Mouse (Mus musculus): Measurements from ENCODE around the gene Pfdn6.

The Pfdn6 gene

DNA sequence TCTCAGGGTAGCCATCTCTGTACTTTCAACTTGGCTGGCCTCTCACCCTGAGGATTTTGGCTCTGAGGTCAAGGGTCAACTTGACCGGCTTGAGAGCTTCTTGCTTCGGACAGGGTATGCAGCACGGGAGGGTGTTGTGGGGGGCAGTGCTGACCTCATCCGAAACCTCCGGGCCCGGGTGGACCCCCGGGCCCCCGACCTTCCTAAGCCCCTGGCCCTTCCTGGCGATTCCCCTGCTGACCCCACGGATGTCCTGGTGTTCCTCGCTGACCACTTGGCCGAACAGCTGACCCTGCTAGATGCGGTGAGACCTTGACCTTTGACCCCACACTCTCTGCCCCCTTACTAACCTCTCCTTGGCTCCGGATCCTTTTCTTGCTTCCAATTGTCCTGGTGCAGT is 7.7 kb downstream of the Pfdn6 start:
- no peak for DNase-seq (ENCODE audit: extremely low spot score, low spot score)

DNA sequence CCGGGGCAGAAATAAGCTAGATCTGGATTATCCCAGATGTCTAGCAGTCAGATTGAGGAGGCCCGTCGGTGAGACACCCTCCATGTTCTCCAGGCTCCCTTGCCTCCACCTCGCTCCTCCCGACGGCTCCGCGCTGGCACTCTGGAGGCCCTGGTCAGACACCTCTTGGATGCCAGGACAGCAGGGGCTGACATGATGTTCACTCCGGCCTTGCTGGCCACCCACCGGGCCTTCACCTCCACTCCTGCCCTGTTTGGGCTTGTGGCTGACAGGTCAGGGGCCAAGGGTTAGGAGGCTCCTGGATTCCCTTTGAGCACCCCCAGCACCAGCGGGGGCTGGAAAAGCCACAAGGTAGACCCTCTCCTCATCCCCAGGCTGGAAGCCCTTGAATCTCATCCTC is 8.2 kb downstream of the Pfdn6 start:
- DNase-seq (ENCODE audit: extremely low spot score, low spot score): no peak

DNA sequence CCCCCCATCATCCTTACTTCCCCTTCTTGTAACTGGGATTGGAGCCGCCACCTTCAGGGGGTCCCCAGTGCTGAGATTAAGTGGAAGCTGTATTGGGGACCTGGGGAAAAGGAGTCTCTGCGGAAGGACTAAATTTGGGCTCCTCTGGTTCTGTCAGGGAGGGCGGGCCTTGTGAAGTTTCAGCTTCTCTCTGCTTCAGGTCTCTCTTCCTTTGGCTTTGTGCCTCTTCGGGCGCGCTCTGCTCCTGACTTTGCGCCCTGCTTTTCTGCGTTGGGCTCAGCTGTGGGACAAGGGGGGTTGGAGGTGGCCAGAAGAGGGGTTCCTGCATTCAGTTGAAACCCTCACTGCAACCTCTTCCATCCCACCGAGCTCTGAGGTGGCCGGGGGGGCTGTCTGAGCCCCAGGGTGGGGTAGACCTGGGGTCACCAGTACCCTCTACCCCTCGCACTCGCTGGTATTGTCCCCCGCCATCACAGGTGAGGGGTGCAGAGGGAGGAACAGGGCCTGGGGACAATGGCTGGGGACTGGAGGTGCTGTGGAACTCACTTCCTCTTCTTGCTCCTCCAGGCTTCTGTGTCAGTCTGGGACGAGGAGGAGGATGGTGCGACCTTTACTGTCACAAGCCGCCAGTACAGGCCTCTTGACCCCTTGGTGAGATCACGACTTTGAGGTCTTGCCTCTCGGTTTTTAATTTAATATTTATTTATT is 8.8 kb downstream of the Pfdn6 start:
- no peak for DNase-seq (ENCODE audit: extremely low spot score, low spot score)

DNA sequence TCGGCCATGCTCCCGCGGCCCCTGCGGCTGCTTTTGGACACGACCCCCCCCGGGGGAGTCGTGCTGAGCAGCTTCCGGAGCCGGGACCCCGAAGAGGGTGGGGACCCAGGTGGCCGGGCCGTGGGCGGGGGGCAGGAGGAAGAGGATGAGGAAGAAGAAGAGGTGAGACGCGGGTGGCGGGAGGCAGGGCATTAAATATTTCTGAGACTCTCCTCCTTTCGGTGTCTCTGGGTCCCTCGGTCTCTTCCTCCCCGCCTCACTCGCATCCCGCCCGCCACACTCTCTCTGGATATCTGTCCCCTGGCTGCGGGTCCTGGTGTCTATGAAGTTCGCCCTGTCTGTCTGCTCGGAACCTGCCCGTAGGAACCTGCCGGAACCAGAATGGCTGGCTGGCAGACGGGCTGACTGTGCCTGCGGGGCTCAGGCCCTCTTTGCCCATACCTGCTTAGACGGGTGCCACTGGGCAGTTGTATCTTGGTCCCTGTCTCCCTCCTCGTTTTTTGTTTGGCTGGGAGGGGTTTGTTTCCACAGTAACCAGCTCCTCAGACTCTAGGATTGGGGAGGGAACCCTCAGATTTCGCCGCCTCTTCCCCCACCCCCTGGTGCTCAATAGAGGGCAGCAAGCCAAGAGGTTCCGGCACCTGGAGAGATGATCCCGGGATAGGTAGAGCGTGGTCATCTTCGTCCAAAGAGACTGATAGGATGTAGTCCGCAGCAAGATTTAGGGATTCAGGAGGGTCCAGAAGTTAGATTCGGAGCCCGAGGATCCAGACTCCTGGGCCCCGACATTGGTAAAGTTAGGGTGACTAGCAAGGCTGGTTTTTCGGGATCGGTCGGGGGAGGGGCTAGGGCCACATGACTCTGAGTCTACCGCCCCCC is 9.6 kb downstream of the Pfdn6 start:
- DNase-seq (ENCODE audit: extremely low spot score, low spot score): peak; percentile 54

DNA sequence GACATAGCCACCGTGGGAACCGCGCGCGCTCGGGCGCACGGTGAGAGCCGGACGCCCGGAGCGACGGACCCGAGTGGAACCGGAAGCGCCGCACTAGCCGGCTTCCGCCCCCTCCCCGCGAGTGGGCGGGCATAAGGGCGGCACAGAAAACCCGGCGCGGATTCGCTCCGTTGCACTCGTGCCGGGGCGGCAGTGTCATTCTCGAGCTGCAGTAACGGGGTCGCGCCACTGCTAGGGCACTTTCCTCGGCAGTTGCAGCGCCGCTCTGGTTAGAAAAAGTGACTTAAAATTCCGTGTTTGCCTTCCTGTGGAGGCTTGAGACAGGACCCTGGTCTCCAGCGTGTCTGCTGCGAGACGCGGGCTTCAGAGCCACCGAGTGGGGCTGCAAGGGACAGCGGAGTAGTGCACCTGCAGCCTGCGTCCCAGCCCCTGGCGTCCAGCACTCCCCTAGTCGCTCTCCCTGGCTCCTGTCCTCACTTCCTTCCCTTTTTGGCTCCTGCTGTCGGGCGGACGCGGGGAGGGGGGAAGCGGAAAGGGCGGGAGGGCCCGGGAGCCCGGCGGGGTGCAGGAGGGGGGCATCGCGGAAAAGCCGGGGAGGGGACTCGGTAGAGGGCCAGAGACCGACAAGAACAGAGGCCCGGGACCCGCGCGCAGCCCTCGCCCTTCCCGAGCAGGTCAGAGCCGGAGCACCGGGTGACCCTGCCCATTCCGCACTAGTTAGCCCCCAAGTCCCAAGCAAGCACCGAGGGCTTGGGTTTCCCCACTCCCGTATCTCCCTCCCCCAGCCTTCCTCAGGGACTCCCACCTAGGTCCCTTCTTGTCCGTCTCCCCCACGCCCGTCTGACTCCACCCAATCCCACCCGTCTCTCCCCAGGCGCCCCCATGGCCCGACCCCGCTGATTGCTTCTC is 10.5 kb downstream of the Pfdn6 start, which contains the start of gene Rgl2:
Gene Rgl2 (plus strand): TSS at position 173 of the 909 bp plus-strand sequence.
- DNase-seq (ENCODE audit: extremely low spot score, low spot score): peak; percentile 98

DNA sequence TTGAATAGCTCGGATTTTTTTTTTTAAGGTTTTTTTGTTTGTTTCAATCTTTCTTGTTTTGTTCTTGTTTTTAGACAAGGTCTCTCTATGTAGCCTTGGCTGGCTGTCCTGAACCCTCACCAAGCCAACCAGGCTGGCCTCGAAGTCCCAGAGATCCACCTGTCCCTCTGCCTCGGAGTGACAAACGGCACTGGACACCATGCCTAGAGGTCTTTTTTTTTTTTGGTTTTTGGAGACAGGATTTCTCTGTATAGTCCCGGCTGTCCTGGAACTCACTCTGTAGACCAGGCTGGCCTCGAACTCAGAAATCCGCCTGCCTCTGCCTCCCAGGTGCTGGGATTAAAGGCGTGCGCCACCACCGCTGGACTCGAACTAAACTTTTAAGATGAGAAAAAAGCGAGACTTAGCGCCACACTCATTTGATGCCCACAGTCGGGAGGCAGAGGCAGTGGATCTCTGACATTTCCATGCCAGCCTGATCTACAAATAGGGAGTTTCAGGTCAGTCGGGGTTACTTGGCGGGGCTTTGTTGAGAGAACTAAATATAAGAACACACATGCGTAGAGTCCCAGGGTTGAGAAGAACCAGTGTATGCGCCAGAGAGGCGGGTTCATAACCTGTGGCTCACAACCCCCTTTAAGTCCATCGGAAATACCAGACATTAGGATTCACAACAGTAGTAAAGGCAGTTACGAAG is 11.7 kb downstream of the Pfdn6 start:
- no peak for DNase-seq (ENCODE audit: extremely low spot score, low spot score)

DNA sequence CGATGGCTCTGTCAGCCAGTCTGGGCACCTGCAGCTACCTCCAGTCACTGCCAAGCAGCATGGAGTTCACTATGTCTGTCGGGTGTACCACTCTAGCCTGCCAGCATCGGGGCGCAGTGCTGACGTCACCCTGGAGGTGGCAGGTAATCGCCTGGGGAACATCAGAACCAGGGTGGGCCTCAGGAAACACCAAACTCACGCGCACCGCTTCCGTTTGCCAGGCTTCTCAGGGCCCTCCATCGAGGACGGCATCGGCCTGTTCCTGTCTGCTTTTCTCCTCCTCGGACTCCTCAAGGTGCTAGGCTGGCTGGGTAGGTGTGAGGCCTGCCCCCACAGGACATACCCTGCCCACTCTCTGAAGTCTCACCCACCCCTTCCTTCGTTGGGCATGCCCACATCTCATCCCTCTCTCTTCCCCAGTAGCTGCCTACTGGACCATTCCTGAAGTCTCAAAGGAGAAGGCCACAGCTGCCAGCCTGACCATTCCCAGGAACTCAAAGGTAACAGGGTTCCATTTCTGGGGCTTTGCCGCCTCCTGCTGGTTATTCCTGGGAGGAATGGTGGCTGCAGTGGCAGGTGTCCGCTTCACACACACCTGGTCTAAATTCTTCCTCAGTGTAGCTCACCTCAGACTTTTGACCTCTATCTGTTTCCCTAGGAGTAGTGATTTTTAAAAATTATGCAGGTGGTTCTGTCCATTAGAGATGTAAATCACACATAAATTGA is 13.8 kb downstream of the Pfdn6 start:
- DNase-seq (ENCODE audit: extremely low spot score, low spot score): no peak

DNA sequence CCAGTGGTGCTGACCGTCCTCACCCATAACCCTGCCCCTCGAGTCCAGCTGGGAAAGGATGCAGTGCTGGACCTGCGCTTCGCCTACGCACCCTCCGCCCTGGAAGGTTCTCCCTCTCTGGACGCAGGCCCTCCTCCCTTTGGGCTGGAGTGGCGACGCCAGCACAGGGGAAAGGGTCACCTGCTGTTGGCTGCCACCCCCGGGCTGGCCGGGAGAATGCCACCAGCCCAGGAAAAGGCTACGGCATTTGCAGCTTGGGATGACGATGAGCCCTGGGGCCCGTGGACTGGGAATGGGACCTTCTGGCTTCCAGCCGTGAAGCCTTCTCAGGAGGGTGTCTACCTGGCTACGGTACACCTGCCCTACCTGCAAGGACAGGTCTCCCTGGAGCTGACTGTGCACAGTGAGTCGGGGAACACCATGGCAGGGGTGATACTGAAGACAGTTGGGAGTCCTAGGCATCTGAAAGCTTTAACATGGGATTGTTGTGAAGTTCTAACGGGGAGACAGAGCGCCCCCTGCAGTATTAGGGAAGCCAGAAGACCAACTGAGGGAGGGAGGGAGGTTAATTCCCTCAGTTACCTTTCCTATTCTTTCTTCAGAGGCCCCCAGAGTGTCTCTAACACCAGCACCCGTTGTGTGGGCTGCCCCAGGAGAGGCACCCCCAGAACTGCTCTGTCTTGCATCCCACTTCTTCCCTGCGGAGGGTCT is 14.6 kb downstream of the Pfdn6 start:
- DNase-seq (ENCODE audit: extremely low spot score, low spot score): no peak

DNA sequence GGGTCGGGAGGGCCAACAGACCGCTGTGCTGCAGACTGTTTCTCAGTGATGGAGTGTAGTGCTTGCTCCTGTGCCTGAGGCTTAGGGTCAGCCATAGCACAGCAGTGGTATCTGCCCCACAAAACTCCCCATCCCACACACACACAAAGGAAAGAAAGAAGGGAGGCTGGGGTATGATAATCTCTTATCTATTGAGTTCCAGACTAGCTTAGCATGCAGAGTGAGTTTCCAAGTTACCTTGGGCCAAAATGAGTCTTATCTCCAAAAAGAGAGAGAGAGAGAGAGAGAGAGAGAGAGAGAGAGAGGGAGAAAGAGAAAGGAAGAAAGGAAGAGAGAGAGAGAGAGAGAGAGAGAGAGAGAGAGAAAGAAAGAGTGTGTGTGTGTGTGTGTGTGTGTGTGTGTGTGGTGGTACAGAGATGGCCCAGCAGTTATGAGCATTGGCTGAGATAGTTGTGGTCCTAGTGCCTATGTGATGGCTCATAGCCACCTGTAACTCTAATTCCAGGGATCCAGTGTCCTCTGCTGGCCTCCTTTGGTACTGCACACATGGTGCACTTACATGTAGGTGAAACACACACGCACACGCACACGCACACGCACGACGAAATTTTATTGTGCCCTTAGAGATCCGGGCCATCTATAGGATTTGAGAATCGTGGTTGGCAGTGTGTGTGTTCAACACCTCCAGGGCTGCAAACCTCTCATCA is 15.4 kb downstream of the Pfdn6 start:
- no peak for DNase-seq (ENCODE audit: extremely low spot score, low spot score)

DNA sequence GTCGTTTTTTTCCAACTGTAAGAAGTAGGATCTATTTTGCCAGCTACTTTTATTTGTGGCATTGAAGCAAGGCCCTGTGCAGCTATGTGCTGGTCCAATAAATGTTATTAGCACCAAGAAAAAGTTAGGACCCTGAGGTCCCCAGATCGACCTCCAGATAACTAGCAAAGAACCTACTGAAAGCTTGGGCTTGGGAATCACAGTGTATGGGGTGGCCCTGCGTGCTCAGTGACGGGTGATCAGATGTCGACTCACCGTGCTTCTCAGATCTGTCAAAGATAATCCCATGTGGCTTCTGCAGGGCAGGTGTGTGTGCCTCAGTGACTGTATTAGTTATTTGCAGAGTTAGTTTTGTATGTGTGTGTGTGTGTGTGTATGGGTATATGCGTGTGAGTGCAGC is 18.8 kb downstream of the Pfdn6 start:
- no peak for DNase-seq (ENCODE audit: extremely low spot score, low spot score)

DNA sequence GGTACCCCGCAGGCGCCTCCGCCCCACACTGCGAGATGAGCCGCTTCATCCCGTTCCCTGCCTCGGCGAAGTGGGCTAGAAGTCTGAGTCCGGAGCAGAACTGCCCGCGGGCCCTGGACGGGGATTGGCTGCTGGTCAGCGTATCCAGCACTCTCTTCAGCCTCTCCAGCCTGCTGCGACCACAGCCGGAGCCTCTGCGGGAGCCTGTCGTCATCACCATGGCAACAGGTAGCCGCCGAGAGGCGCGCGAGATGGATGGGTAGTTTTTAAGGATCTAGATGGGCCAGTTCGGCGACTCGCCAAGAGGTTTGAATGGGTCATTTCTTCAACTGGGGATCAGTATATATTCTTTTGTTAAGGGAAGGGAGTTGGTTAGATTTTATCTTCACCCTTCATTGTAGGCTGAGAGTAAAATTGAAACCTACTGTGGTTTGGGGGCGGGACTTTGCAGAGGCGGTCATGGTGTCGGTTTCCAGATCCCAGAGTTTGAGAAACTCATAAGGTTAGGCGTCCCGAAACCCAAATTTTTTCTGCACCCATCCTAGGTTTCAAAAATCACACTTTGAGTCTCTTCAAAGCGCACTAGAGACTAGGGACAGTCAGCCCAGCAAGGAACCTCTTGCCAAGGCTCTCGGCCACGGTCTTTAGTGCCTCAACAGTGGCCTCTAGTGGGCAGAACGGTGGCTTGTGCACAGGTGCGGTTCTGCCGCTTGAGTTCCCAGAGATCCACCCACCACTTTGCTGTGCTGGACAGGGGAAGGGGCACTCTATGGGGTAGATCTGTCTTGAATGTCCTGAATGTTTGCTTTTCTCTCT is 19.7 kb downstream of the Pfdn6 start:
- peak; percentile 85 for DNase-seq (ENCODE audit: extremely low spot score, low spot score)

DNA sequence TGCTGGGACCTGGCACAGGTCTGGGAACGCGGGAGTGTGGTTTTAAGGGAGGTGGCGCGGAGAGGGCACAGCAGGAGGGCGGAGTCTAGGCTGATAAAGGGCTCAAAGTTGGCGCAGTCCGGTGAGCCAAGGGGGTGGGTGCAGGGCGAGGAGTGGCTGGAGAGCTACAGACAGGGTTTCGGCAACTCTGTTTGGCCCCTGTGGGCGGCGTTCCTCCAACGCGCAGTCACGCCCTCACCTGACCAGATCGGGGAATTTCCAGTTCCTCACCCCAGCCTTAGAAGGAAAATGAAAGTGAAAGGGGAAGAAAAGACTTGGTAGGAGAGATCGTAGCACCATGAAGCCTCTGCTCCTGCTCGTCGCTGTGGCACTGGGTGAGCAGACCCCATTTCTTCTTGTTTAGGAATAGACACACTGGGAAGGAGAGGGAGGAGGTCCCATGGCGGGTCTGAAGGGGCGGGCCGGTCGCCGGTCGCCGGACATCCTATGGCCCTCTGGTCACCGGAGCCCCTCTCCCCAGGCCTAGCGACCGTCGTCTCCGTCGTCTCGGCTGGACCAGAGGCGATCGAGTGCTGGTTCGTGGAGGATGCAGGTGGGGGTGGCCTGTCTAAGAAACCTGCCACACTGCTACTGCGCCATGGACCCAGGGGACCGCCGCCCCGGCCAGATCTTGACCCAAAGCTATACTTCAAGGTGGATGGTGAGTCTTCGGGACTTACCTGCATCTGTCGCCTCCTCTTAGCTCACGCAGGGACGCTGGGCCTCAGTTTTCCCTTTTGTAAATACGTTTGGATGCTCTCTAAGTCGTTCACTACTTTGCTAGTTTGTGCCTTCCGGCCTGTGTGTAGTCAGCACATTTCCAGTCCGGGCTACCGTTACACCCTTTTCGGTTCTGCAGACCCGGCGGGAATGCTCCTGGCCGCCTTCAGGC is 20.5 kb downstream of the Pfdn6 start:
- peak; percentile 51 for DNase-seq (ENCODE audit: extremely low spot score, low spot score)

DNA sequence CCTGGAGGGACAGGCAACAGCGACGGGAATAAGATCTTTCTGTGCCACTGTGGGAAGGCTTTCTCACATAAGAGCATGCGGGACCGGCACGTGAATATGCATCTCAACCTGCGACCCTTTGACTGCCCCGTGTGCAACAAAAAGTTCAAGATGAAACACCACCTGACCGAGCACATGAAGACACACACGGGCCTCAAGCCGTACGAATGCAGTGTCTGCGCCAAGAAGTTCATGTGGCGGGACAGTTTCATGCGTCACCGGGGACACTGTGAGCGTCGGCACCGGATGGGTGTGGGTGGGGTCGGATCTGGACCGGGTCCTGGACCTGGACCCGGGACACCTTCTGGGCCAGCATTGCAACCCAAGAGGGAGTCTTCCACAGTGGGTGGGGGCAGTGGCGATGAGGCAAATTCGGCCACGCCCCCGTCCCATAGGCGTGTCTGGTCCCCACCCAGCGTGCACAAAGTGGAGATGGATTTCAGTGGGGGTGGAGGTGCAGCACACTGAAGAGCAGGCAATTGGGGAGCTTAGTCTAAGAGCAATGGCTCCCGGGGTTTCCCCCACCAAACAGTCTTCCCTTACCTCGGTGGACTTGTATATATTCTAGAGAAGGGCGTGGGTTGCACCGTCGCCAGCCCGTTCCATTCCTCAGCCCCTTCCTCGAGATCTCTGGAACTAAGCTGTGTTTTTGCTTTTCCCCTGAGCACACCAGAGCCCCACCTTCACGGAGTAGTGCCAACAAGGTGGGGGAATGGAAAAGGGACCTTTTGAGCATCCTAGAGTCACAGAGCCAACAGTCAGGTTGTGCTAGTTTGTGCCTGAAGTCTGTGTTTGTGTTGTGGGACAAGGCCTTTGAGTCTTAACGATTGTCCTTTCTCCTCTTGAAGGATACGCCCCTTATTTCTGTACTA is 21.6 kb downstream of the Pfdn6 start:
- no peak for DNase-seq (ENCODE audit: extremely low spot score, low spot score)

DNA sequence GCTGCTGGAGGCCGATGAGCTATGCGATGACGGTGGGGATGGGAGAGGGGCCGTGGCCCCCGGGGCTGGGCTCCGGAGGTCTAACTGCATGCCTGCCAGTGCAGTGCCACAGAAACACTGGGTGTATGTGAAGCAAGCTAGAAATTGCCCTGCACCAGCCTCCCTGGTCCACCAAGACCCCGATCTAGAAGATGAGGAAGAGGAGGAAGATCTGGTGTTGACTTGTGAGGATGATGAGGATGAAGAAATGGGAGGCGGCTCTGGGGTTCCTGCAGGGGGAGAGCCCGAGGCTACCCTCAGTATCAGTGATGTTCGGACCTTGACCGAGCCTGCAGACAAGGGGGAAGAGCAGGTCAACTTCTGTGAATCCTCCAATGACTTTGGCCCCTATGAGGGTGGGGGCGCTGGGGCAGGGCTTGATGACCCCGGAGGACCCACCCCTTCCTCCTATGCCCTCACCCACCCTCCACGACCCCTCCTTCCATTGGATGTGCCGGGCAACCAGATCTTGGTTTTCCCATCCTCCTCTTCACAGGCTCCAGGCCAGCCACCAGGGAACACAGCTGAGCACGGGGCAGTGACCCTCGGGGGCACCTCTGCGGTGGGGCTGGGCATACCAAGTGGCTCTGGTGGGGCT is 22.4 kb downstream of the Pfdn6 start:
- DNase-seq (ENCODE audit: extremely low spot score, low spot score): no peak

DNA sequence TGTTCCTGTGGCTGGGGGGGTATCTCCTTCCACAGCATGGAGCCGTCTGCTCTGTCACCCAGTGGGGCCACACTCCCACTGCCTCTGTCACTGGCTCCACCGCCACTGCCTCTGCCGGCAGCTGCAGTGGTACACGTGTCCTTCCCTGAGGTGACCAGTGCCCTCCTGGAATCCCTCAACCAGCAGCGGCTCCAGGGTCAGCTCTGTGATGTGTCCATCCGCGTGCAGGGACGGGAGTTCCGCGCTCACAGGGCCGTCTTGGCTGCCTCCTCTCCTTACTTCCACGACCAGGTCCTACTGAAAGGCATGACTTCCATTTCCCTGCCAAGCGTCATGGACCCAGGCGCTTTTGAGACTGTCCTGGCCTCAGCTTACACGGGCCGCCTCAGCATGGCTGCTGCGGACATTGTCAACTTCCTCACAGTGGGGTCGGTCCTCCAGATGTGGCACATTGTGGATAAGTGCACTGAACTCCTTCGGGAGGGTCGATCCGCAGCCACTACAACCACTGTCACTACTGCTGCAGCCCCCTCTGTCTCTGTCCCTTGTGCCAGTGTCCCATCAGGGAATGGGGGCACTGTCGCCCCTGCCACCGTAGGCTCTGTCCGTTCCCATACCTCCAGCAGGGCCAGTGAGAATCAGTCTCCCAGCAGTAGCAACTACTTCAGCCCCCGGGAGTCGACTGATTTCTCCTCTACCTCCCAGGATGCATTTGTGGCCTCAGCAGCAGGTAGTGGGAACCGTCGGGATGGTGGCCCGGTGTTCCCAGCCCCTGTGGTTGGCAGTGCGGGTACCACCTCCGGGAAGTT is 23.1 kb downstream of the Pfdn6 start:
- DNase-seq (ENCODE audit: extremely low spot score, low spot score): no peak
